Mouse (Mus musculus) left cerebral cortex, adult 9 months (tissue): Measurements from ENCODE around the gene Zfp710.
A peak's percentile ranks its signal among the peaks of the same experiment; 100 is the strongest.
"Not testable (repeated sequence)": the region's sequence is repeated elsewhere in the genome, so short reads cannot be mapped to it uniquely, and the experiment has no call there.

ENCODE experiments used
- DNase-seq, 2 experiments: peaks; one replicate each; pipeline ENCODE4 v3.0.0; 2022; ENCODE audit warnings: low spot score in 2 of 2

Gene Zfp710

DNA sequence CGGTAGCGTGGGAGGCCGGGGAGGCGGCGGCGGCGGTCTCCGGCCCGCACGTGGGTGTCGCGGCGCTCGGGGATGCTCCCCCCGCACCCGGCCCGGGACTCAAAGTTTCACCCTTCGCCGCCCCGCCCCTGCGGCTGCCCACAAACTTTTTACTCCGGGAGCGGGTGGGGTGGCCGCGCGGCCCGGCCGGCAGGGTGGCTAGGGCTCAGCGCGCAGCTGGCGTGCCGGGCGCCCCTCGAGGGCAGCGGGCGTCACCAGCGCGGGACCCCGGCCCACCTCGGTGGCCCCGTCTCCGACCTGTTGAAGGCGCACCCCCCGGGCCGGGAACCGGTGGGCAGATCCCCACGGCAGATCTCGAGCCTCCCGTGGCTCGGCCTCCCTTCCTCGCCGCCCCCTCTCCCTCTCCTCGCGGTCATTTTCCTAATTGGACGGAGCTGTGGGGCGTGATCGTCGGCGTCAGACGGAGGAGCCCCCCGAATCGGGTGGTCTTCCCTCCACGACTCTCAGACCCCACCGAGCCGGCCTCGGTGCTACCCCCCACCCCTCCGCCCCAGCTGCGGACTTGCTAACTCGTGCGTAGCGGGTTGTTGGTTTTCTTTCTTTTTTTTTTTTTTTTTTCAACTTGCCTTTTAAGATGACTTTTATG, 2.5 kb downstream of the Zfp710 start:
- DNase-seq = peak in 1 of 2 experiments; percentile 45

DNA sequence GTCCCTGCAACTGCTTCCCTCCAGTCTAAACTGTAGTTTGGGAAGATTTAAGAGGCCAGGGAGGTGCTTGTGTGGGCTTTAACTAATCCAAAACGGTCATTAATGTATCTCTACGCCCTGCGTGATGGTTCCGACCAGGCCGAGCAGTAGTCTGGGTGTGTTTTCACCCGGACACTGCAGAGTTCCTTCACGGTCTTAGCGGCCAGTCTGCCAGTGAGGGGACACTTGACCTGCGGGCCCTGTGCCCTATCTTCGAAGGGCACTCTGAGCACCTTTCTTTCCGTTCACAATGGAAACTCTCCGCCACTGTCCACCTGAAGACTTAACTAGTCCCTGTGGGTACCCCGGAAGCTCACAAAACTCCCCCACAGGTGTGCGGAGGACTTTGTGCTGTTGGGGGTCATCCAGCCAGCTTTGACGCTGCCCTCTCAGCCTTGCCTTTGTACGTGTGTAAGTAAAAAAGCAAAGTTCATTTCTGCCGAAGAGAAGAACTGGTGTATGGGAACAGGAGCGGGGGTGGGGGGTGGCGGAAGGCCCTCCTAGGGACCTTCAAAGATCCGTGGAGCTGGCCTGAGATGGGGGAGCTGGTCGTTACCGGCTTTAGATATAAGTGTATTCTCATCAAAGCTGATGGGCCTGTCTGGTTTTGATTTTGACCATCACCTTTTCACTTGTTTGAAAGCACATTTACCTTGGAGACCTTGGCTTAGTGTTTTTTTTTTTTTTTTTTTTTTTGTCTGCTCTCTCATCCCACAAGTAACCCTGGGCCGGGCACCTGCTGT, 3.2 kb downstream of the Zfp710 start:
- DNase-seq = no peak

DNA sequence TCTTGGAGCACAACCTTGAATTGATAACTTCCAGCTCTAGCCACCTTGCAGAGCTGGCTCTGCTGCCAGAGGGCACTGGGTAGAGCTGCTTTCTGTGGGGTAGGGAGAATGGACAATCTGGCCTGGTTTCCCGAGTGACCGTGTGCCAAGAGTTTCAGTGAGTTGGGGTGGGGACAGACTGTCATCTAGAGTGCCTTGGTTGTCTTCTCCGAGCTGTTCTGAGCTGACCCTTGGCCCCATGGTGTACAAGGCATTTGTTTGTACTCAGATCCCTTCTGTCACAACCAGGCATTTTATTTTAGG, 3.8 kb downstream of the Zfp710 start:
- DNase-seq = no peak

DNA sequence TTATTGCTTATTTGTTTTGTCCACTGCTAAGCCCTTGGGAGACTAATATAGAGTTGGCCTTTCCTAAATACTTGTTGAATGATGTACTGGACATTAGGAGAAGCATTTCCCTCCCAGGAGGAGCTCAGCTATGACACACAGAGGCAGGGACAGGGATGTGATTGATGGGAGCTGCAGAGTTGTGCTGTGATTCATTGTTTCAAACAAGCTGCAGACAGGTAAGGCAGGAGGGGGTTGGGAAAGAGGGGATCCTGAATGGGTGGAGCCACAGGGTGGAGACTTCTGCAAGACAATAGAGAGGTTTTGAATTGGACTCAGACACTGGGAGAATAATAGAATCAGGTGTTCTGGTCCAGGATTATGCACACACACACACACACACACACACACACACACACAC, 5.4 kb downstream of the Zfp710 start:
- no peak for DNase-seq

DNA sequence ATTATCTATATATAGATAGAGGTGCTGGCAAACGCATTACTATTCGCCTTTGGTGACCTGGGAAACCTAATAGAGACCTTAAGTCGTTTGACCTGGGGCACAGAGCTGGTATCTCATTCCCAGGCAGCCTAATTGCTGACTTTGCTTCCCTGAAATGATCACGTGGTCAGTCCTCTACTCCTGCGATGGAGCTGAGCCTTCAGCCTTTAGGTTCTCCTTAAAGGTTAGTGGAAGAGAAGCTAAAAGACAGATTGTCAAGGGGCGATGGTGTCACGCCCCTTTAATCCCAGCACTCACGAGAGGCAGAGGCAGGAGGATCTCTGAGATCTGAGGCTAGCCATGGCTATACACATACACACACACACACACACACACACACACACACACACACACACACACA, 5.9 kb downstream of the Zfp710 start:
- DNase-seq = no peak

DNA sequence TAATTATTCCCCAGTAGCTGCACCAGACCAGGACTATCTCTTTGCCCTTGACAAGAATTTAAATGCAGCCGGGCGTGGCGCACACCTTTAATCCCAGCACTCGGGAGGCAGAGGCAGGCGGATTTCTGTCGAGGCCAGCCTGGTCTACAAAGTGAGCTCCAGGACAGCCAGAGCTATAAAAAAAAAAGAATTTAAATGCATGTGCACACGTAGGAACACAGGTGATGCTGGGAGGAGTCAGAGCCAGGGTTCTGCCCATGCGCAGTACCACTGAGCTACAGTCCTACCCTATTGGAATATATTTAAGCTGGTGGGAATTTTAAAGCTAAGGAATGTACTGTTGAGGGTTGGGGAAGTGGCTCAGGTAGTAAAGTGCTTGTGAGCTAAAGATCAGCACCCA, 6.4 kb downstream of the Zfp710 start:
- DNase-seq = no peak

DNA sequence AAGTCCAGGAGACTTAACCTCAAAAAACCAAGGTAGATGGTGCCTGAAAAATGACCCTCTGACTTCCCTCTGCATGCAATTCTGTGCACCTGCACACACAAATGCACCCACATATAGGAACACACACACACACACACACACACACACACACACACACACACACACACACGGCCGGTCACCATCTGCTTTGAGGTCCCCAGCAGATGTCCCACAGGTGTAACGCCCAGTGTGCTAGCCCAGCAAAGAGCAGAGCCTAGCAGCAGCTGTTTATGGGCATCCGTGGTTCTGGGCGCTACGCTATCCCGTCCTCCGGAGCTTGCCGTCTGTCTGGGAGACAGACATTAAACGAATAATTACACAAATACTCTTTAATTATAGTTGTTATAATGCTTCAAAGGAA, 6.9 kb downstream of the Zfp710 start:
- no peak for DNase-seq

DNA sequence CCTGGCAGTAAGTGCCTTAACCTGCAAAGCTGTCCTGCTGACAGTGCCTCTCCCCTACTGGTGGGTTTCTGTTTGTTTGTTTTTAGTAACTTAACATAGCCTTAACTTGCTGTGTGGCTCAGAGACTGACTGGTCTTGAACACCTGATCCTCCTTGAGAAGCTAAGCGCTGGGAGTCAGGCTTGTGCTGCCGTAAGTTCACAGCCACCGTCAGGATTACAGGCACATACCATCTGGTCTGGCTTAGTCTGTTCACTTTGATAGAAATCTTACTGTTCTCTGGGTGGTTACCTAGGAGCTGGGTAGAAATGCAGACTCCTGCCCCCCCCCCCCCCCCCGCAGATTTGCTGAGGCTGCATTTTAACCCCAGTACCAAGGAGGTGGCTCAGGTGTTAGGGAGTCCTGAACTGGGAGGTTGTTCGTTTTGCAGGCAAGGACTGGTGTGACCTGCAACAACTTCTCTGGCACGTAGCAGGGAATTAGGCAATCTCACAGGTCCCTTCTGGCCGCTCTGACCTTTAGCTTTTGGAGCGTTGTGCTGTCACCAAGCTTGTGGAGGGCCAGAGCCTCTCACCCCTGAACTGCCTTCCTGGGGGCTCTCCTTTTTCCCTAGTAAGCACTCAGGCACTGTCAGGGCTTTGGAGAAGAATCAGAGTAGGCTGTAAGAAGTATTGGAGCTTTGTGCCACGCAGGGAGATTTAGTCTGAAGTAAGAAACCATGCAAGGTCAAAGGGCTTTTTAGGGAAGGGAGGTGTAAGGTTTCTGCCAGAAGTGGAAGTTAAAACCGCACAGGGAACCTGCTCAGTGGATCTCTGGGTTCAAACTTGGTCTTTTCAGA, 7.8 kb downstream of the Zfp710 start:
- no peak for DNase-seq

DNA sequence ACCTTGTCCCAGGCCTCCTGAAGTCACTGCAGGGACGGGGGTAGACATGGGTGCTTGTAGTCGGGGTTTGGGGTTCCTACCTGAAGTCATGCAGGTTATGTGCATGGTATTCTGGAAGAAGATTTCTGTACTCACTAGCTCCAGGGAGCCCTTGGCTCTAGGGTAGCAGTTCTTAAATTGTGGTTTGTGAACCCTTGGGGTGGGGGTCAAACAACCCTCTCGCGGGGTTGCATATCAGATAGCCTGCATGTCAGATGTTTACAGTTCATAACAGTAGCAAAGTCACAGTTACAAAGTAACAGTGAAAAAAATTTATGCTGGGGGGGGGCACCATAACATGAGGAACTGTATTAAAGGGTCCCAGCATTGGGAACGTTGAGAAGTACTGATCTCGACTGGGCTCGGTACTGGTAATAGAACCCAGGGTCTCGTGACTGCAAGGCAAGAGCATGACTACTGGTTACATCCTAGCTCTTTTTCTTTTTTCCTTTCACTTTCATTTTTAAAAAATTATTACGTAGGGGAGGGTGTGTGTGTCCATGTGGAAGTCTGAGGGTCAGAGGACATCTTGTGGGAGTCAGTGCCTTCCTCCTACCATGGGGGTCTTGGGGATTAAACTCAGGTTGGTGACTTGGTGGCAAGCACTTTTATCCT, 8.6 kb downstream of the Zfp710 start:
- no peak for DNase-seq

DNA sequence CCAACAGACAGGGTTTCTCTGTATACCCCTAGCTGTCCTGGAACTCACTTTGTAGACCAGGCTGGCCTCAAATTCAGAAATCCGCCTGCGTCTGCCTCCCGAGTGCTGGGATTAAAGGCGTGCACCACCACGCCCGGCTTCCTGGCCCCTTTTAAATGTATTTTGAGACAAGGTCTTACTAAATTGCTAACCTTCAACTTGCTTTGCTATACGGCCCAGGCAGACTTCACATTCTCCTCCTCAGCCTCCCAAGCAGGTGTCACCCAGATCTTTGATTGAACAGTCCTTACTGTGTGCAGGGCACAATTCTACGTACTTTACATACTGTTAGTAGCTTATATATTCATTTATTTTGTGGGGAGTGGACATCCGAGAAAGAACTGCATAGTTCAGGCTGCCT, 9.2 kb downstream of the Zfp710 start:
- DNase-seq = no peak

DNA sequence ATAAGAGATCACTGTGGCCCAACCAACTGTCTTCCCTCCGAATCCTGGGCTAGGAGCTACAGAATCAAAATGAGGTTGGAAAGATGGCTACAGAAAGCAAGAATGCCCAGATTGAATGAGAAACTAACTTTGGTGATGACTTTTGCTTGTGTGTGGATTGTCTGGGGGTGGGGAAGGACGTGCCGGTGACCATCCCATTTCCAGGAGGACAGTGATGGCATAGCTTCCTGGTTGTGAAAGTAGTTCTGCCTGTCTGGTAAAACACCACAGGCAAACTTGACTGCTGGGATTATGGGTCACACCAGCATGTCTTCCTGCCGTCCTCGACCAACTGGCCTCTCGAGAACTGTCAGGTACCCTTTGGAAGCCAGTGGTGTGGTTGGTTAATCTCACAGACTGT, 10.5 kb downstream of the Zfp710 start:
- DNase-seq = no peak

DNA sequence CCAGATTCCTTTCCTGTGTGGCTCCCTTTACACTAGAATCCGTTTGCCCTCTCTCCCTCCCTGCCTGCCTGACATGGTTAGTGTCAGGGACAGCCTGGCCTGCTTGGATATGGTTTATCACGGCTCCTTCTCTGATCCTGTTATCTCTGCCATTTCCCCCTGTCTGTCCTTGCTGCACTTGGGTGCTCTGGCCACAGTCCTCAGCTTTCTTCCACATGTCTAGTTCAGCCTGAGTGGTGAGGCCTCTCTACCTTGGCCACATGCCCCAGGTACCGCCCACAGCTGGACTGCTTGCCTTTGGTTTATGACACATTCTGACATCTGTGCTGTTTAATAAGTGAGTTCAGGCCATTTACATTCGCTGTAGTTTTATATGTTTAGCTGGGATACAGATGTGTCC, 11.1 kb downstream of the Zfp710 start:
- no peak for DNase-seq

DNA sequence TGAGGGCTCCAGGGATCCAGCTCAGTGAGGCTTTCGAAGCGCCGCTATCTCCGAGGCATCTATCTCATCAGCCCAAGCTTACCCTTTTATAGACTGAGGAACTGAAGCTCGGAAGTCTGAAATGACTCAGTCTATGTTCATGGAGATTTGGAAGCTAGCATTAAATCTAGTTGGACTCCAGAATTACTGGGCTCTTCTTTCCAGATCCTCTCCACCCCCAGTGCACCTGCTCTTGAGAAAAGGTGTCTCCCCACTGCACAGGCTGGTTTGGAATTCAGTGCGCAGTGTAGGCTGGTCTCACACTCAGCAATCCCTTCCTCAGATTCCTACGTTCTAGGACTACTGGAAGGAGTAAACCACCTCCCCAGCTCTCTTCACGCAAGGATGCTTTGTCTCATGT, 15.1 kb downstream of the Zfp710 start:
- DNase-seq = peak in 1 of 2 experiments; percentile 59

DNA sequence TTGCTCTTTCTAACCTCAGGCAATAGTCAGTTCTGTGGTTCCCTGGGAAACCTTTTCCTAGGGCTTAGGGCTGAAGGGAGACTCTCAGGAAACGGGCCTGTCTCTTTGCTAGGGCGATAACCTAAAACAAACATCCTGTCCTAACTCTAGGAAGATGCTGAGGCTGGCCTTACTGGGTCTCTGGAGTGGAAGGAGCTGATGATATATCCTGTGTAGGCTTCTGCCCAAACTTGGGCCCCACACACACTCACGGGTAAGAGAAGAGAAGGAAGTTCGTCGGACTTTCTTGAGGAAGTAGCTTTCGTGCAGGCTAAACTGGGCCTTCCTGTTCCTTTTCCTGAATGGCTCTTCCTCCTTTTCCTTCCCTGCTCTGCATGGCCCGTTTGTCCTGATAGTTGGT, 19.6 kb downstream of the Zfp710 start:
- DNase-seq = no peak

DNA sequence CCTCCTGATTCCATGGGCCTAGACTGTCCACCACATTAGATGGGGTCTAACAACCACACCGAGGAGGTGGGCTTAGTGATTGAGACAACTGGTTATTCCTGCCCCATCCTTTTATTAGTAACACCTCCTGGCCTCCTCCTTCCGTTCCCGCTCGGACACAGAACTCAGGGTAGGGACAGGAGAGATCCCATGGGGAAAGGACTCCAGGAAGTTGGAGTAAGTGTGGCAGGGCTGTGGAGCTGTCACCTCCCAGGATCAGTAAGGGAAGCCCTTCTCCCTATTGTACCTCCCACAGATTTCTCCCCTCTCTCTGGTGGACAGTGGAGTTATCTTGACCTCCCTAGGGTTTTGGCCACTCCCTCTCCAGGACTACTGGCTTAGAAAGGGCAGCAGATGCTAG, 22.4 kb downstream of the Zfp710 start:
- no peak for DNase-seq

DNA sequence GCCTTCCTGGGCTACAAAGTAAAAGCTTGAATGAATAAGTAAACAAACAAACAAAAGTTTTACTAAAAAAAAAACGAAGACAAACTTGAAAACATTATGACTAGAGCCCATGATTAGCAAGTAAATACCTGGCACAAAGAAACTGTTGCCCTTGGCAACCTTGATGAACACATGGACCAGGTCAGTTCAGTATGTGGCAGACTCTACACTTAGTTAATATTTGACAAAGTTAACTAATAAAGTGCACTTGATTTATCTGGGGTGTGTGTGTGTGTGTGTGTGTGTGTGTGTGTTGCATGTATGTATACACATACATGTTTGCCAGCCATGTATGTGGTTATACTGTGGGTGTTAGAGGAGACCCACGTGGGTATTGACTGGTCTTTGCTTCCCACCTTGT, 25.1 kb downstream of the Zfp710 start:
- DNase-seq = no peak

DNA sequence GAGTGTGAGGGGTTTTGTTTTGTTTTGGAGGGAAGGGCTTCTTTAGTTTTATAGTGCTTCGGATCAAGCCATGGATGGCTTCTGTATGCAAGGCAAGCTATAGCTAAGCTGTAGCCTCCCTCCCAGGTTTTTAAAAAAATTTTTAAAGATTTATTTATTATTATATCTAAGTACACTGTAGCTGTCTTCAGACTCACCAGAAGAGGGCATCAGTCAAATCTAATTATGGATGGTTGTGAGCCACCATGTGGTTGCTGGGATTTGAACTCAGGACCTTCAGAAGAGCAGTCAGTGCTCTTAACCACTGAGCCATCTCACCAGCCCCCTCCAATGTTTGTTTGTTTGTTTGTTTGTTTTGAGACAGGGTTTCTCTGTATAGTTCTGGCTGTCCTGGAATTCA, 25.8 kb downstream of the Zfp710 start:
- not testable (repeated sequence) for DNase-seq

DNA sequence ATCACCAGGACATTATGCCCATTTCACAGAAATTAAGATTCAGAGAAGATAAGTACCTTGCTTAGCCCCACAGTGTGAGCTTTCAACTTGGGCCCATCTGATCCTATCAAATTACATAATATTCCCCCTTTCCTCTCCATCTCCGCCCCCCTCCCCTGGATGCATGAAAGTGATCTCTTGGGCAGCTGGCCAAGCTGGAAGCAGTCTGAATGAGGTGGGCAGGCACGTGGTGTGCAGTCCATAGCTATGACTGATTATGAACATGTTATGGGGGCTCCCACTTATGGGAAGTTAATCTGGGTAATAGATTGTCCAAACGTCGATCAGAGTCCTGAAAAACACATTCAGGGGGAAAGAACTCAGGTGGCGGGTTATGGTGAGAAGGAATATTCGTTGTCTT, 27.2 kb downstream of the Zfp710 start:
- DNase-seq = no peak

DNA sequence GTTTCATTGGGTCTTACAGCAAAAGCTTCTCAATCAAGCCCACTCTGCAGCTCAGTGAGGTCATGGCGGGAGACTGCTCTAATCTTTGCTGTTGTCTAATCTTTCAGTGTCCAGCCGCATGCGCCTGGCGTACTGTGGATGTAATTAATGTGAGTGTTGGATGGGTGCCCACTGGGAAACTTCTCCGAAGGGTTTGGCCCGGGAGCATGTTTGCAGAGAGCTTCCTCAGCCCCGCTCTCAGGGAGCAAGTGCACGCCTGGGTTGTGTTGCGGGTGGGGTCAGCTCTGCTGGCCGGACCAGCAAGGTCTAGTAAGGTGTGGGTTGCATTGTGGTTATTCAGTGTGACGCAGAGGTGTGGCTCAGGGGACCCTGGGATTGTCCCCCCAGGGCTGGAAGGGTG, 27.6 kb downstream of the Zfp710 start:
- DNase-seq = no peak

DNA sequence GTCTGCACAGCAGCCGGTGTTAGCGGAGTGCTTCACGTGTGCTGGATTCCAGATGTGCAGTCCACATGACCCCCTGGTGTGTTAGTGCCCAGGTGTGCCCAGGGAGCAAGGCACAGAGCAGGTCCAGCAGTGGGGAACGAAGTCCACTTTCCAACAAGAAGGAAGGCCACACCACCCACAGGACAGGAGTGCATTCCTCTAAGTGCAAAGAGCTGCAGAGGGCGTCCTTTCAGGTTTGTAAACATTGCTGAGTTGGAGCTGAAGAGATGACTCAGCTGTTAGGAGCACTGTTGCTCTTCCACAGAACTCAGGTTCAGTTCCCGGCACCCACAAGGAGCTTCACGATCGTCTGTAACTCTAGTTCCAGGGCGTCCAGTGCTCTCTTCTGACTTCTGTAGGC, 28.5 kb downstream of the Zfp710 start:
- no peak for DNase-seq

DNA sequence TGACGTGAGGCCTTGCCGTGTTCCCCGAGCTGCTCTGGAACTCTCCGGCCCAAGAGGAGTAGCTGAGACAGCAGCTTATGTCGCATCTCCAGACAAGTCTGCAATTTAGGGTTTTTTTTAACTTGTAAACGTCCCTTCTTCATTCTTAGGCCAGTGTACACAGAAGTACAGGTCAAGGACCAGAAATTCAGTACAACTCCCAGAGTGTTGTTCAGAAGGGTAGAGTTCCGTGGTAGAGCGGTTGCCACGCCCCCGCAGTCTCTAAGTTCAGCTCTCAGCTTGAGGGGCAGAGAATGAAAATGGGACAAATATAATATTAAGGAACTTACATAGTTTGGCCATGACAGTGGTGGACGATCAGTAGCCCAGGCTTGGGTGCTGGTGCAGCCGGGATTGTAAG, 31.2 kb downstream of the Zfp710 start:
- no peak for DNase-seq

DNA sequence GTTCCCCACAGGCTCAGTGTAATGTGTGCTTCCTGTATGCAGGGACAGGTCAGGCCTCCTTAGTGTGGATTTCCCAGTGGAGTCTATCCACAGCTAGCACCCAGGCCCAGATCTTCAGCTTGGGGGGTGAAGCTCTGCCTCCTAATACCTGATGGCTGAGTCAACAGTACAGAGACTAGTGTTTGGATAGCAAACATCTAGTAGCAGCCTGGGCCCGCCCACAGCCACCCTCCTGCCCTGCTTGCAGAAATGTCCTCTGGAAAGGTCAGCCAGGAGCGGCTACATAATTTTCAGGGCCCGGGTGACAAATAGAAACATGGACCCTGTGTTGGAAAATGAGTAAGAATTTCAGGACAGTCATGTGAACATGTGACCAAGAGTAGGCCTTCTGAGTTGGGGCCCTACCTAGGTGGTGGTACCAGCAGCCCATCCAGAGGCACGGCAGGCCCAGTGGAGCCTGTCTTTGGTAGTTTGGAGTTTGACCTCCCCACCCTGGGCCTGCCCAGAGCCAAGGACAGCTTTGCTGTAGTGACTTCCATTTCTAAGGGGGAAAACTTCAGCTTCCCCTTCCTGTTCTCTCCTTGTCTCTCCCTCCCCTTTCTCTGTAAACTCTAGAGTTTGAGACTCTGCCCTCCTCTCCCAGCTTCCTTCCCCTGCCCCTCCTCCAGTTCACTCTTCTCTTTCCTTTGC, 32.5 kb downstream of the Zfp710 start:
- DNase-seq = no peak
